26 mouse cellular contexts compared by ENCODE assay signal in the genomic region with DNA sequence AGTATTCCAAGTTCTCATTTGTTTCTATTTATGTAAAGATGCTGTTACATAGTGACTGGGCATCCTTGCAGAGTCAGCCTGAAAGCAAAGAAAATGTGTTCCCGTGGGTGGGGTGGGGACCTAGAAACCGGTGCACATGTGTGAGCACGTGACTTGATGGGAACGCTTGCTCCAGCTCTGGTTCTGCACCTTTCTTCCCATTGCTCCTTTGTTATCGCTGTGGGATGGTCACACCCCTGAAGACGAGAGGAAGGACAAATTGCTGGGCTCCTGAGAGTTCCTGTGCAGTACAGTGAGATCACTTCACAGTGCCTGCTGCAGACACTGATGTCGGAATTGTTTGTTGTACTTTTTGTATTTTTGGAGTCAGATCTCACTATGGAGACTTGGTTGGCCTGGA. TPM values are rescaled to one million over a fixed set of nuclear protein-coding genes. Genes with fewer than 3 reads are reported as not detected.
"Had no signal": no experiment of that assay in that cellular context is flagged by ENCODE, and none has a peak within 500 bp of the region (broad histone marks: within the 10 kb centered on the region; RNA-seq: fewer than 3 reads in every experiment).

No protein-coding gene starts in this region.

- DNase-seq: heart, postnatal 10 days; heart, postnatal 14 days; heart, postnatal 36 days; kidney, adult 11 months; kidney, adult 18-20 months; kidney, adult 2 months; kidney, adult 8-10 months; kidney, adult 9 months; kidney, postnatal 14 days; kidney, postnatal 25 days; kidney, postnatal 36 days; kidney, postnatal 4 days; layer of hippocampus, adult 9-11 months; layer of hippocampus, postnatal 36 days had no signal

RNA-seq across cellular contexts. Expression of gene Gm17374, which starts 51.9 kb away (rescaled TPM):
- total RNA-seq: heart, postnatal 10 days; heart, postnatal 14 days; heart, postnatal 25 days; heart, postnatal 36 days; hematopoietic stem cell, adult 5-6 weeks; hindbrain, postnatal 0 days; layer of hippocampus, adult 18-20 months; layer of hippocampus, adult 2 months; layer of hippocampus, adult 8-10 months; layer of hippocampus, postnatal 10 days; layer of hippocampus, postnatal 14 days; layer of hippocampus, postnatal 25 days; layer of hippocampus, postnatal 36 days; left cerebral cortex, adult 18-20 months; left cerebral cortex, adult 2 months; left cerebral cortex, adult 8-10 months had no signal
